Mouse (Mus musculus) heart, postnatal 10 days (tissue): Measurements from ENCODE around the gene Copg2. TPM values are rescaled to one million over a fixed set of nuclear protein-coding genes. Genes with fewer than 3 reads are reported as not detected.

Source experiments
- DNase-seq, 2 experiments: peaks; one replicate each; pipeline ENCODE4 v3.0.0; 2021
- intact Hi-C: fragments of 180-260 bp; cut with DNase I; formaldehyde crosslinking; loops from one replicate; pipeline ENCODE4 v1.15.1; 2025
- total RNA-seq, 2 experiments: library from RNA; stranded (reverse); gene quantifications; 2 replicates each; pipeline ENCODE4 v1.2.3; 2021

The Copg2 gene
- 10 to 100 TPM; 47.3 to 57.2 TPM for total RNA-seq

DNA sequence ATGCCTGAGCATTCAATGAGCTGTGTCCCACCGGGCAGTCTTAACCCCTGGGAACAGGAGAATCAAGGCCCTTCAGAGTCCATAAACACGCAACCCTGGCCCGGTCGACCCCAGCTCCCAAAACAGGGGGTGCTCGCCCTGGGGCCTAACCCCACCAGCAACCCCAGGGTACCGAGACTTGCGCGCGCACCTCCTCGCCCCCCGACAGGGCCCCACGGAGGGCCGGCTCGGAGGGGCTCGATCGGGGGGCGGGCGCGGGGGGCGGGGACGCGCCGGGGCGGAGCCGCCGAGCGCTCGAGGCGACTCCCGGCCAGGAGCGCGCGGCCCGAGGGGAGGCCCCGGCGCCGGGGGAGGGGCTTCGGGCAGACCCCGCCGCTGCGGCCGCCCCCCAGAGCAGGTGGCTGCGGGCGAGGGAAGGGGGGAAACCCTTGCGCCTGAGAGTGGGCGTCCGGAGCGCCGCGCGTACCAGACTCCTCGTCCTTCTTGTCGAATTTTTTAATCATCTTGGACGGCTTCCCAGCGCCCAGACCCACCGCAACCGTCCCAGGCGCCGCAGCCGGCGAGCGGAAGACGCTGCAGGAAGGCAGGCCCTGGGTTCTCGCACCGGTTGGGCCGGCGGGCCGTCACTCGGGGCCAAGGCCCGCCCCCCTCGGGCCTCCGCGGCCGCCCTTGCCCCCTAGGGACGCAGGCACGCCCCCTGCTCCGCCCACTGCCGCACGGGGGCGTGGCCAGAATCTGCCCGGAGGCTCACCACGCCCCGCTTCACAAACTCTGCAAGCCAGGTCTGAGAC lies at the start of gene Copg2:
Copg2 (minus strand) TSS at position 600 of the 791 bp plus-strand sequence.
- intact Hi-C loops = loop anchor here (5.0 kb wide), 1 partner anchor 384 kb away; no protein-coding TSS in a partner anchor
- peak; percentile 97 to 98 for DNase-seq

DNA sequence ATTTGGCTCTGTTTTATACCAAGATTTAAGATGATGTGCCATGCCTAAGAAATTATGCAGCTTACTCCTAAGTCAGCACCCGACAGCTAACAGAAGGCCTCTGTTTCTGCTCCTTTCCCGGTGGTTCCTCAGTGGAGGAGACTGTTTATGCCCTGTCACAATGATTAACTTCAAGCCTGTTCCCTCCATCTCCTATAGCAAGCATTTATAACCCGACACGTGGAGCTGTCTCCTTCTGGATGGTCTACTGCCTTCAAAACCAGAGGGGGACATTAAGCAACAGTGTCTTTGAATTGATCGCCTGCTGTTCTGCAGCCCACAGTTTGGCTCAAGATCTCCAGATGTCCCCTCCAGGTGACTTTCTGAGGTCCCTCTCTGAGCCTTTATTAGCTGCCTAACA lies 42.7 kb upstream of the Copg2 start:
- intact Hi-C loops = no loop called here
- DNase-seq = no peak

DNA sequence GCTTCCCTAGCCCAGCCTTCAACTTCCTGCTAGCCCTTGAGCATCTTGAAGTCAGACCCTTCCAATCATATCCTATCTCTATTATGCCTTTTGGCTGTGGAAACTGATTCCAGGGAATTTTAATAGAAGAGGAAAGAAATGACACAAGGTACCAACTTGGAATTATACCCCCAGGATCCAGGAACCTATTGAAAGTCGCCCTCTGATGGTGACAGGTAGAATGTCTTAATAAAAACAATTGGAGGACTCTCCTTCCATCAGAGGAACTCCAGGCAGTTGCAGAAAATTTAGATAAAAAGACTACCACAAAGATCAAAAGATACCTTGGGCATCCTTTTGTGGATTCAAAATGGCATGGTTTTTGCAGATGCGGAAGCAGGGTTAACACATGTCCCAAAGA lies 26.2 kb upstream of the Copg2 start:
- DNase-seq = peak; percentile 11 to 23
- intact Hi-C loops = loop anchor here (10.0 kb wide), 1 partner anchor 388 kb away; no protein-coding TSS in a partner anchor

DNA sequence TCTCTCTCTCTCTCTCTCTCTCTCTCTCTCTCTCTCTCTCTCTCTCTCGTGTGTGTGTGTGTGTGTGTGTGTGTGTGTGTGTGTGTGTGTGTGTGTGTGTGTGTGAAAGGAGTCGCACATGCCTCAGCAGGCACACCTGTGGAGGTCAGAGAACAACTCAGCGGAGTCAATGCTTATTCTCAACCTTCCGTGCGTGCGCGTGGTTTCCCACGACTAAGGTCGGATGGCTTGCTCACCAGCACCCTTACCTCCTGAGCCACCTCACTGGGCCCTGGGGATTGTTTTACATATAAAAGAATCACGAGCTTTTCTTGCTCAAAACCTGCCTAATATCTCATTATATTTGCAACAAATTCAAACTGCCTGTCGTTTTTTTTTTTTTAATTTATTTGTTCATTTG lies 25.2 kb upstream of the Copg2 start:
- intact Hi-C loops = loop anchor here (10.0 kb wide), 1 partner anchor 387 kb away; no protein-coding TSS in a partner anchor
- no peak for DNase-seq

DNA sequence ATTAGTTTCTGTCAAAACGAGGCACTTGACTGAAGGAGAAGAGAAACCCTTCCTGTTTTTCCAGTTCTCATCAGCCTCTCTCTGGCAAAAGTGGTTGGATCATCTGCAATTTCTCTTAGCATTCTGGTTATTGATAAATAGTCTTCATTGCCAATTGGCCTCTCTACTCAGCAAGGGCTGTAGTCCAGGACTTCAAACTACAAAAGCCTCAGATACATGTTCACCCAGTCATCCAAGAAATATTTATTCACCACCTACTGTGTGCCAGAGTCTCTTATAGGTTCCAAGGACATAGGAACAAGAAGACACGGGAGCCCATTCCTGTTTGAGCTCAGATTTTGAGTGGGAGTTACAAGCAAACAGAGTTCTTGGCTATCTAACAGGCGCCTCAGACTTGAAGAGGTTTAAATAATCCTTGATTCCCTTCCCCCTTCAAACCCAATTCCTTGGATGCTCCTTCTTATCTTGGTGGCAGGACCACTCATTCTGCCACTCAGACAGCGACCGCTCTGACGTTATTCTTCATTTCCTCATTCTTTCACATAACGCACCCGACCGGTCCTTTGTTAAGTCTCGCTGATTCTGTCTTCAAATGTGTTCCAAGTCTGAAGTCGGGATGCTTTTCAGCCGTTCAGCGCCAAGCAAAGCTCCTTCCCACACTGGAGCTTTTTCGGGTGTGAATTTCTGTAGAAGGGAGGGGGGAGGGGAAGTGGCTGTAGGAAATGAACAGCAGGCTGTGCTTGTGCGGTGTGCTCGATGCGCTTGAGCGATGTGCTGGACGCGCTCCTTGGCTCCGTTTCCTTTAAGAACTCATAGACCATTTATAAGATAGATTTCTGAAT lies 24.5 kb upstream of the Copg2 start:
- intact Hi-C loops = loop anchor here (10.0 kb wide), 1 partner anchor 386 kb away; no protein-coding TSS in a partner anchor
- peak; percentile 32 to 37 for DNase-seq

DNA sequence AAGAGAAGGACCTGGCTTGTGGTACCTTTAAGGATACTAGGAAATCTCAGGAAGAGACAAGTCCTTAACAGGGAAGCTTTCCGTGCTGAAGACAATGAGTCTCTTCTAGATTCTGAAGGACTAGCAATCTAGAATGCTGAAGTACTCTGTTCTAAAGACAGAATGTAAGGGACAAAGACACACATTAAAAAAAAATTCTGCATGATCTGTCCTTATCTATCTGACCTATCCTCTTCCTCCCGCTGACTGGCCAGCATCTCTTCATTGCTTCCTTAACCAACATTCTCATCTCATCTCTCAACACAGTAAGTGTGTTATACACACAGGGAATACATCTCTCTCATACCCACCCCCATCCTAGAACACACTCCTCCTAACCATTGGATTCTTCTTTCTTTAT lies 18.9 kb upstream of the Copg2 start, which contains the start of gene Tsga13:
Tsga13 (minus strand) TSS at position 101 of the 400 bp plus-strand sequence.
- intact Hi-C loops = no loop called here
- no peak for DNase-seq

DNA sequence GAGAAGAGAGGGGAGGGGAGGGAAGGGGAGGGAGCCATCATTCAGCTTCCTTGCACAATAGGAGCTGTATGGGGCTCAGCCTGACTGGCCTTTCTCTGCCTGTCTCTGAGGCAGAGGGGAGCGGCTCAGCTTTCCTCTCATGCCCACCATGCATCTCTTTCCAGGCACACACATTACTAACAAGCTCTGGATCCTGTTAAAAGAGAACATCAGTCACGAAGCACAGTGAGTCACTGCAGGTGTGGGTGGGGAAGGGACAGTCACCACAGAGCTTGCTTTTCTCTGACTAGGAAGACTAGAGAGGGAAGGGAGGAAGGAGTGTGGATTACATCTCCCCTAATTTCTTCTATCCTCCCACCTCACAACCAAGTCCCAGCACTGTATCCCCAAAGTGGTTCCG lies 11.4 kb upstream of the Copg2 start:
- intact Hi-C loops = no loop called here
- no peak for DNase-seq

DNA sequence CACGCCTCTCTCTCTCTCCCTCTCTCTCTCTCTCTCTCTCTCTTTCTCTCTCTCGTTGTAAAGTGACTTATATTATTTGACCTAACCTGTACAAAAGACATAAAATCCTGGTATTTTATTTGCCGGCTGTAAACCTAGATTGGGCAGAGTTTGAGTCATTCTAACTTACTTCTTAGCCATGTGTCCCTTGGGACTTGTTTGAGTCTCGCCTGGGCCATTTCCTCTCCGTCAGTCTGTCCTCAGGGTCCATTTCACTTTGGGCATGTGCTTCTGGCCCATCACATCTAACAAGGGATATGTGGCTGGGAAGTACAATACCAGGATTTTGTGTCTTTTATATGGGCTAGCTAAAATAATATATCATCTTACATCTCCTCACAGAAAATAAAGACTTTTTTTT lies 8.3 kb upstream of the Copg2 start:
- intact Hi-C loops = no loop called here
- no peak for DNase-seq

DNA sequence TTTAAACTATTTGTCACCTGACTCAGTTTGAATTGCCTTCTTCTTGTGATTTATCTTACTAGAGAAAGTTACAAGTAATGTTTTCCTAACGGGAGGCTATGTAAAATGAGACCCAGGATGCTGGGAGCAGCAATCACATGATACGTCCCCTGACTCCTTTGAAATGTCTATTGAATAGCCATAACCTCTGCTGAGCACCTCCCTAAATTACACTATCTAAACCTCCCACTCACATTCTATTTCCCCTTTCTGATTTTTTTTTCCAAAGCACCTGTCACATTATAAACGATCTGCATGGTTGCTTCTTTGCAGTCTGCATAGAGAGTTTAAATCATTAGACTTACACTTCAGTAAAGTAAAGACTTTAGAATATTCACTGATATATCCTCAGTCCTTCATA lies 7.4 kb upstream of the Copg2 start:
- intact Hi-C loops = no loop called here
- DNase-seq = no peak

DNA sequence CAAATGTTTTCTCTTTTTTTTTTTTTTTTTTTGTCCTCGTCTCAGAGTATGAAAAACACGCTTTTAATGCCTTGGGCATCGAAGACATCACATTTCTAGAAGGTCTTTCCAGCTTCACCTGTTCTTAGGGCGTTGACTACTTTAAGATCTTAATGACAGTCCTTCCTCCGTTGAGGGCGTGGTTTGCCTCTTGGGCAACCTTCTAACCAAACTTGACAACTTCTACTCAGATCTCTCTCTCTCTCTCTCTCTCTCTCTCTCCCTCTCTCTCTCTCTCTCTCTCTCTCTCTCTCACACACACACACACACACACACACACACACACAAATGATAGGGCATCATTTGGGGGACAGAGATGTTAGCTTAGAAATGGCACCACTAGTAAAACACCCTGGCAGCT lies 926 bp upstream of the Copg2 start:
- intact Hi-C loops = loop anchor here (5.0 kb wide), 1 partner anchor 385 kb away; no protein-coding TSS in a partner anchor
- no peak for DNase-seq

DNA sequence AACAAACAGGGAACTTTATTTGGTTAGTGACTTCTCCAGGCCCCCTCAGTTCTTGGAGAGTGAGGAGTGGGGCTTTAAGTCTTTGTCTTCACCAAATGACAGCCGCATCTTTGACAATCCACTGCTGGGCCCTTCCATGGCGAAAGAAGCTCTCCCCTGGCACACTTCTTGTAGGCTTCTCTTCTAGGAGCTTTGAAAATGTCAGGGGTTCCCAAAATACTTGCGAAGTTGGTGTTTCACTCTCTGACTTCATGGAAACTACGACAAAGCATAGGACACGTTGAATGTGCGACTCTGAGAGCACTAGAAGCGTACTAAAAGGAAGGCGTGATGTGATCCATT lies 363 bp upstream of the Copg2 start:
- intact Hi-C loops = loop anchor here (5.0 kb wide), 1 partner anchor 385 kb away; no protein-coding TSS in a partner anchor
- no peak for DNase-seq

DNA sequence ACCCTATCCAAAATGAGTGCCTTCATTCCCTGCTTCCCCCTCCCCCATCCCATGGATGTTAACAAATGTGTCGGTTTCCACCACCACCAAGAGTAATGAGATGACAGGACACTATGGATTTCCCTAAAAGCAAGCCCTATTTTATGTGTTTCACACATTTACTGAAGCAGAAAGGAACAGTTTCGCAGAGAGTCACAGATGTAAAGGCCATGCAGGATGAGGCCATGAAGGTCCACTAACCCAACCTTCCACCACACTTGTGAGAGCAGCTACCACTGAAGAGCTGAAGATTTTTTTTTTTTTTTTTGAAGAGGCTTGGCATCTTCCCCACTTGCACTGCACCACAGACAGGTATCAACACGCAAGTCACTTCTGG lies 787 bp downstream of the Copg2 start:
- intact Hi-C loops = loop anchor here (5.0 kb wide), 1 partner anchor 384 kb away; no protein-coding TSS in a partner anchor
- no peak for DNase-seq

DNA sequence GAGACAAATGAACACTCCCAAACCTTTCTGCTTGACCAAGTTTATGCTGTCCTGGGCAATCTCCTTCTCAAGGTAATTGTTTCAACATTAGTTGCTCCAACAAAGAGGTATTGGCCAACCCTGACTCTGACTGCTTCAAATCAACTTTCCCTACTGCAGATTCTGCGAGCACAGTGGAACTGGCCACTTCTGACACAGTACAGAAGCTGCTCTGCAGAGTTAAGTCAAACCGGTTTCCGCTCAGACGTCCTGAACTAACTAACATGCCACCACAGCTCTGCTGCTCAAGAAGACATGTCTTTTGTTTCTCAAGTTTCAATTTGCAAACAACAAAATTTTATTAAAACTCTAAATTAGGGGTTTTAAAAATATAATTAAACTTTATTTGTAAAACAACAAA lies 3.5 kb downstream of the Copg2 start:
- intact Hi-C loops = no loop called here
- no peak for DNase-seq

DNA sequence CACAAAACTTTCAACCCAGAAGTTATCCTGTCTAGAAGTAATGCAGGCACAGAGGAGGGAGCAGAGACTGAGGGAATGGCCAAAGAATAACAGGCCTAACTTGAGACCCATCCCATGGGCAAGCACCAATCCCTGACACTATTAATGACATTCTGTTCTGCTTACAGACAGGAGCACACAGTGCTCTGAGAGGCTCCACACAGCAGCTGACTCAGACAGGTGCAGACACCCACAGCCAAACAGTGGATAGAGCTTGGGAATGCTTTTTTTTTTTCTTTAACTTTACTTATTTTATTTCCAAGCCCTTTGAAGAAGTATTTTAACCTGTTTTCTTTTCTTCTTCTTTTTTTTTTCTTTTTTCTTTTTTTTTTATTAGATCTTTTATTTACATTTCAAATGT lies 4.8 kb downstream of the Copg2 start:
- intact Hi-C loops = no loop called here

DNA sequence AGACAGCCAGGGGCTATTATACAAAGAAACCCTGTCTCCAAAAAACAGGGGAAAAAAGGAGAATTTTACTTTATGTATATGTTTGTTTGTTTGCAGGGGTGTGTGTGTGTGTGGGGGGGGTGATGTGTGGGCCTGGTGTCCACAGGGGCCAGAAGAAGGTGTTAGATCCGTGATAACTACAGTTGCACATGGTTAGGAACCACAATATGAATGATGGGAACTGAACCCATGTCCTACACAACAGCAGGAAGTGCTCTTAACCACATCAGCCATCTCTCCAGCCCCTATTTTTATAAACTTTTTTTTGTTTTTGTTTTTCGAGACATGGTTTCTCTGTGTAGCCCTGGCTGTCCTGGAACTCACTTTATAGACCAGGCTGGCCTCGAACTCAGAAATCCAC lies 11.7 kb downstream of the Copg2 start:
- intact Hi-C loops = no loop called here
- DNase-seq = no peak

More for the DNA sequence above, 4.8 kb downstream of the Copg2 start:
- no peak for DNase-seq

DNA sequence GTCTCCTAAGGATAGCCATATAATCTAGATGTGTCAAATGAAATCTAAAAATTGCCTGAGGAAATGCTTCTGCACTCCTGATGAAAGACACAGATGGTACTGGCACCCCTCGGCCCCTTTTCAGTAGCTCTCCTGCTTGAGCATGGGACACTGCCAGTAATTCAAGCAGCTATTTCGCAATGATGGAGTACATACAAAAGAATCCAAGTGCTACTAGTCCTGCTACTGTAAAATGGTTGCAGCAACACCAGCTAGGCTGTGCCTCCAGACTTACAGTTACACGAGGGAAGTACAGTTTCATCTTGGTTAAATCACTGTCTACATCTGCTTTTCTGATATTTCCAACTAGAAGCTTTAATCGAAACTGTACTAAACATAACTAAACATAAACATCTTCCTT lies 13.1 kb downstream of the Copg2 start:
- intact Hi-C loops = no loop called here
- DNase-seq = no peak

DNA sequence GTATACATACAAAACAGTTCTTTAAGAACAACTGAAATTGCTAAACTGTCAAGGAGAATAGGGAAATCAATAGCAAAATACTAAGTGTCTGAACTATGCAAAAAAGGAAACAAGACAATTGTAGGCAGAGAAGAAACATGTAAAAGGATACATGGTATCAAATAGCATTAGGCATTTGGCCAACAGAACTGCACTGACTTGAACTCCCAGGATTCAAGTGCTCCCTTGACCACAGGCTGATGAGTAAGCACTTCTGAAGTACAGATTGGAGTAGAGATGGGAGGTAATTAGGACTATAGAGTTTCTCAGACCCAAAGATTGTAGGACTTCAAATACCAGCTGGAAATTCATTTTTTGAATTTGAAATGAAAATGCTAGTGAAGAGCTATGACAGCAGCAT lies 19.9 kb downstream of the Copg2 start:
- intact Hi-C loops = no loop called here
- DNase-seq = no peak

DNA sequence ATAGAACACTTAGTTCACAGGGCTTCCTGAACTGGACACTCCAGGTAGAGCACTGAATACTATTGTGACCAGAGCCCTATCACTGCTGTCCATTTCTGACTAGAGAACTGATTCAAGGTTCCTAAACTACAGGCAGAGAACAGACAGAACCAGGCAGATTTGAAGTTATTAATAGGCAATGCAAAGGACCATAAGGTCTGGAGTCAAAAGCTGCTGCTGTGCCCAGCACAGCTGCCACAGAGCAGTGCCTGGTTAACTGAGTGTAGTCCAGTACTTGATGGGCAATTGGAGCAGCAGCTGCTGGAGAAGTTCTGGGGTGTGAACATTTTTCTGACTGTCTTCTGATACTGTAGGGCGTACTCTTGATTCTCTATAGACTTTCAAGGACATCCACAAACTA lies 30.1 kb downstream of the Copg2 start:
- intact Hi-C loops = no loop called here
- no peak for DNase-seq

DNA sequence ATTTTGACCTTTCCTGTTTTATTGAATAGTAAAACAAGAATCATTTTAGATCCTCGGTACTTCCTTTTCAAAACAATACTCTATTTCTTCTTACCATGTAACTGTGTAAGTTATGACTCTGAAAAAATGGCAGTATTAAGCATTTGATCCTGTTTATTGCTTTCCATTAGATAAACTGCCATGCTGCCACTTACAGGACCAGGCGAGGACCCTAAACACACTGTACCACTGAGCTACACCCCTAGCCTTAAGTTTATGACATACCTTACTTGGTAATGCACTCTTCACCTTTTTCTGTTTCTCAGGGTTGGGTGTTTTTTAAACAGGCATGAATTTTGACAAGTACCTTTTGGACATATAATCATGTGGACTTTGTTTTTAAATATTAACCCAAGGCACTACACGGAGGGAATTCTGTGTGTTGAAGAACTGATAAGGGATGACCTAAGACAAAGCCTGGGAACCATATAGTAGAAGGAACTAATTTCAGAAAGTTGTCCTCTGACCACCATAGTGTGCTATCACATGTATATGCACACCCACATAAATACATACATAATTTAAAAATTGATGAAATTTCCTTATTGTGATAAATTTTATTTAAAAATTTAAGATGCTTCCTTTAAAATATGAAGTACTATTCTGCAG lies 31.4 kb downstream of the Copg2 start:
- no peak for DNase-seq
- intact Hi-C loops = no loop called here

DNA sequence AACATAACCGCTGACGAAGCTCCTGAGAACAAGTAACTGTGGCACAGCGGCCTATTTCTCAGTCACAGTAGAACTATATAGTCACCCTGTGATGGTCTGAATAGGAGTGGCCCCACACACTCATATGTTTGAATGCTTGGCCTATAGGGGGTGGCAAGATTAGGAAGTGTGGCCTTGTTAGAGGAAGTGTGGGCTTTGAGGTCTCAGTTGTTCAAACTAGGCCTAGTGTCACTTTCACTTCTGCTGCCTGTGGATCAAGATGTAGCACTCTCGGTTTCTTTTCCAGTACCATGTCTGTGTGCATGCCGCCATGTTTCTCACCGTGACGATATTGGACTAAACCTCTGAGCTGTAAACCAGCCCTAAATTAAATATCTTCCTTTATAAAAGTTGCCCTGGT lies 40.6 kb downstream of the Copg2 start:
- DNase-seq = no peak
- intact Hi-C loops = no loop called here

DNA sequence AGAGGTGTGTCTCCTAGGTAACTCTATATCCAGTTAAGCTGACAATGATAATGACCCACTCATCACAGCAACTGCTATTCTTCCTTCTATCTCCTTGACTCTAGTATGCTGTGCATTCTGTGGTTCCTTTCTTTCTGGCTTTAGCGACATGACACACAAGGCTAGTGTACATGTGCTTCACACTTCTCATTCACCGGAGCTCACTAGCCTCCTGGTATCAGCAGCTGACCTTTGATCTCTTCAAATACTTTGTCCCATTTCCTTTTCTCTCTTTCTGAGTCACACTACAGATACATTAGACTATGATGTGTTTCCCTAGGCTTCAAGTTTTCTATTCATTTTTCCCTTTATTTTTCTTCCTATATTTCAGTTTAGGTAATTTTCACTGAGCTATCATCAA lies 41.4 kb downstream of the Copg2 start:
- DNase-seq = no peak
- intact Hi-C loops = no loop called here
